Mouse (Mus musculus) G1E (cell line): ENCODE results near the gene Gpsm1. TPM values are rescaled to one million over a fixed set of nuclear protein-coding genes. Genes with fewer than 3 reads are reported as not detected.

ENCODE experiments used
- ATAC-seq: 2 replicates; pipeline ENCODE4 v1.8.0; 2016; ENCODE audit warnings: mild to moderate bottlenecking; ENCODE audit not compliant: insufficient number of reproducible peaks, poor library complexity, low FRiP score, severe bottlenecking; ENCODE audit errors: extremely low read depth
- DNase-seq: peaks from one replicate; pipeline ENCODE4 v3.0.0; 2012; ENCODE audit warnings: low spot score
- H3K27me3 ChIP-seq: 2 replicates; pipeline ENCODE4 v1.6.1; 2012; ENCODE audit warnings: mild to moderate bottlenecking, low read length, inconsistent platforms; ENCODE audit not compliant: insufficient read depth
- H3K36me3 ChIP-seq: replicated peaks from 2 replicates; pipeline ENCODE3; 2012; ENCODE audit warnings: mild to moderate bottlenecking, inconsistent platforms
- H3K4me1 ChIP-seq: 2 replicates; pipeline ENCODE4 v1.6.1; 2012; ENCODE audit warnings: low read depth, low read length, inconsistent platforms, mixed read lengths; ENCODE audit not compliant: insufficient read depth
- H3K4me3 ChIP-seq: 2 replicates; pipeline ENCODE4 v1.5.1; 2012; ENCODE audit warnings: low read depth, mild to moderate bottlenecking, inconsistent platforms, low read length, moderate library complexity, mixed read lengths
- H3K9me3 ChIP-seq: replicated peaks from 2 replicates; pipeline ENCODE4 v1.6.1; 2012; ENCODE audit warnings: inconsistent platforms
- CTCF ChIP-seq: IDR thresholded peaks from 2 replicates; pipeline ENCODE4 v1.5.1; 2012; ENCODE audit warnings: low read depth, low read length, inconsistent platforms, mixed read lengths
- GATA1 ChIP-seq: IDR thresholded peaks from 2 replicates; pipeline ENCODE4 v1.6.1; 2012; ENCODE audit warnings: borderline replicate concordance, low read length, inconsistent platforms, mixed read lengths
- GATA2 ChIP-seq: IDR thresholded peaks from 2 replicates; pipeline ENCODE4 v1.6.1; 2012; ENCODE audit warnings: low read depth, low read length, inconsistent platforms, borderline replicate concordance
- POLR2AphosphoS5 ChIP-seq: IDR thresholded peaks from 2 replicates; pipeline ENCODE4 v1.6.1; 2012; ENCODE audit warnings: low read depth, low read length, inconsistent platforms; ENCODE audit not compliant: insufficient replicate concordance
- TAL1 ChIP-seq: conservative IDR thresholded peaks from 2 replicates; pipeline ENCODE4 v1.6.1; 2012; ENCODE audit warnings: low read depth, low read length, inconsistent platforms, mixed read lengths
- polyA plus RNA-seq: library from polyadenylated mRNA; stranded (reverse); fragments of >175 nt; gene quantifications from 2 replicates; pipeline ENCODE4 v1.2.3, GENCODE M21; 2012
- total RNA-seq, 2 experiments: library from RNA; stranded (forward) in 1 of 2; stranded (reverse) in 1 of 2; fragments of 200-1000 nt in 1 of 2; fragments of >200 nt in 1 of 2; fragmentation: Nextera tagmentation in 1 of 2; gene quantifications; 2 replicates each; pipeline ENCODE4 v1.2.3; 2014 to 2017

Gene Gpsm1
- total and polyA plus RNA-seq, 3 experiments, result 0.05 to 0.22 TPM; not detected in 1

GRCm38 (mm10) chr2:26362991-26363390 lies 47.7 kb downstream of the Gpsm1 start:
- no peak for ATAC-seq
- Histone ChIP-seq H3K4me3 (no peak overlapping the region), H3K9me3 (no peaks in the 10 kb centered on the region), H3K4me1 (peaks cover 6% of the 10 kb centered on the region; the same call in 1 of the 2 replicates), H3K36me3 (peaks cover 76% of the 10 kb centered on the region), H3K27me3 (peaks cover 9% of the 10 kb centered on the region; the same call in 1 of the 2 replicates)
- no peak for TF ChIP-seq POLR2AphosphoS5
- TF ChIP-seq CTCF, result no peak
- DNase-seq, result no peak

GRCm38 (mm10) chr2:26363481-26363880 lies 48.2 kb downstream of the Gpsm1 start:
- Histone ChIP-seq H3K4me1 (peaks cover 6% of the 10 kb centered on the region; the same call in 1 of the 2 replicates), H3K4me3 (no peak overlapping the region), H3K27me3 (peaks cover 8% of the 10 kb centered on the region; the same call in 1 of the 2 replicates), H3K36me3 (peaks cover 80% of the 10 kb centered on the region), H3K9me3 (no peaks in the 10 kb centered on the region)
- no peak for TF ChIP-seq TAL1
- no peak for TF ChIP-seq GATA1
- TF ChIP-seq CTCF, result no peak
- no peak for TF ChIP-seq POLR2AphosphoS5
- TF ChIP-seq GATA2, result no peak
- no peak for ATAC-seq
- DNase-seq, result no peak

GRCm38 (mm10) chr2:26364738-26365465 lies 49.6 kb downstream of the Gpsm1 start:
- no peak for ATAC-seq
- Histone ChIP-seq H3K4me1 (peaks cover 6% of the 10 kb centered on the region; the same call in 1 of the 2 replicates), H3K36me3 (peaks cover 95% of the 10 kb centered on the region), H3K9me3 (no peaks in the 10 kb centered on the region), H3K4me3 (no peak overlapping the region), H3K27me3 (no peaks in the 10 kb centered on the region)
- TF ChIP-seq GATA1 (no peak), CTCF (no peak), GATA2 (no peak), POLR2AphosphoS5 (no peak), TAL1 (no peak)
- DNase-seq, result no peak

- TF ChIP-seq GATA2 (no peak), CTCF (no peak), GATA1 (no peak), POLR2AphosphoS5 (no peak)
- Histone ChIP-seq H3K27me3 (no peaks in the 10 kb centered on the region), H3K9me3 (no peaks in the 10 kb centered on the region), H3K4me3 (no peak overlapping the region), H3K36me3 (peaks cover 100% of the 10 kb centered on the region), H3K4me1 (no peaks in the 10 kb centered on the region)
- DNase-seq (no peak), ATAC-seq (no peak)
These were observed 52.6 kb downstream of the Gpsm1 start for GRCm38 (mm10) chr2:26367911-26368310.

GRCm38 (mm10) chr2:26368572-26368971 lies 53.3 kb downstream of the Gpsm1 start:
- Histone ChIP-seq H3K4me3 (no peak overlapping the region), H3K36me3 (peaks cover 100% of the 10 kb centered on the region), H3K4me1 (no peaks in the 10 kb centered on the region), H3K27me3 (no peaks in the 10 kb centered on the region), H3K9me3 (no peaks in the 10 kb centered on the region)
- ATAC-seq (no peak), DNase-seq (no peak)
- TF ChIP-seq CTCF (no peak), GATA2 (no peak), GATA1 (no peak), POLR2AphosphoS5 (no peak), TAL1 (no peak)

- DNase-seq (no peak), ATAC-seq (no peak)
- Histone ChIP-seq H3K27me3 (no peaks in the 10 kb centered on the region), H3K36me3 (peaks cover 100% of the 10 kb centered on the region), H3K4me1 (no peaks in the 10 kb centered on the region), H3K4me3 (no peak overlapping the region), H3K9me3 (no peaks in the 10 kb centered on the region)
- TF ChIP-seq GATA2, result no peak
- TF ChIP-seq TAL1, result no peak
- TF ChIP-seq POLR2AphosphoS5, result no peak
These were observed 57.1 kb downstream of the Gpsm1 start for GRCm38 (mm10) chr2:26372396-26372795.
